Mouse (Mus musculus) liver, postnatal 0 days (tissue): ENCODE data around the gene Mast1.
A peak's percentile ranks its signal among the peaks of the same experiment; 100 is the strongest.

Source experiments
- CTCF ChIP-seq: sonication (generic); IDR thresholded peaks from 2 replicates; pipeline ENCODE4 v1.5.1; 2016; ENCODE audit warnings: antibody characterized with exemption, low read depth
- EP300 ChIP-seq: IDR thresholded peaks from 2 replicates; pipeline ENCODE4 v1.6.1; 2016; ENCODE audit warnings: antibody characterized with exemption, low read depth, mild to moderate bottlenecking

DNA sequence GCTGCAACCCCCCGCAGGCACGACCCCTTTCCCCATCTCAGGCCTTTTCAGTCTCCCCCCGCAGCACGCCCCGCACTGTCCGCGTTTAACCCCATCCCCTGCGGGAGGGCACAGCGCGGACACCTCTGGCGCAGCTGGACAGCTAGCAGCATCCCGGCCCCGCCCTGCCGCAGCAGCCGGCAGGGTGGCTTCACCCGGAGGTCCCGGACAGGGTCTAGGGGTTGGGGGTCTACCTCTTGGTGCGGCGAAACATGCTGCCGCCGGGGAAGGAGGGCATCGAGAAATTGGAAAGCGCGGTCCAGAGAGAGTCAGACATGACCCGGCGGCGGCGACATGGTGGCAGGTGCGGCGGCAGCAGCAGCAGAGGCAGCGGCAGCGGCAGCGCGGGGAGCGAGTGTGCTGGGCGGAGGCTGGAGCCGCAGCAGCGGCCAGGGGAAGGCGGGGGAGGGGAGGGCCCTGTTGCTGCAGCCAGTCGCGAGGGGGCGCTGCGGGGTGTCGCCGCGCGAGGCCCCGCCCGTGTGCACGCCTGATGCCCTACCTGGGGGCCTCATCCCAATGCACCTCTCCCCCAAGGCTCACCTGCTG, at the start of gene Mast1:
- peak; percentile 69 for TF ChIP-seq CTCF
- no peak for TF ChIP-seq EP300
